Mouse (Mus musculus): Measurements from ENCODE around the gene Hist1h2af.
"Not testable (repeated sequence)": the region's sequence is repeated elsewhere in the genome, so short reads cannot be mapped to it uniquely, and the experiment has no call there.

Gene Hist1h2af

DNA sequence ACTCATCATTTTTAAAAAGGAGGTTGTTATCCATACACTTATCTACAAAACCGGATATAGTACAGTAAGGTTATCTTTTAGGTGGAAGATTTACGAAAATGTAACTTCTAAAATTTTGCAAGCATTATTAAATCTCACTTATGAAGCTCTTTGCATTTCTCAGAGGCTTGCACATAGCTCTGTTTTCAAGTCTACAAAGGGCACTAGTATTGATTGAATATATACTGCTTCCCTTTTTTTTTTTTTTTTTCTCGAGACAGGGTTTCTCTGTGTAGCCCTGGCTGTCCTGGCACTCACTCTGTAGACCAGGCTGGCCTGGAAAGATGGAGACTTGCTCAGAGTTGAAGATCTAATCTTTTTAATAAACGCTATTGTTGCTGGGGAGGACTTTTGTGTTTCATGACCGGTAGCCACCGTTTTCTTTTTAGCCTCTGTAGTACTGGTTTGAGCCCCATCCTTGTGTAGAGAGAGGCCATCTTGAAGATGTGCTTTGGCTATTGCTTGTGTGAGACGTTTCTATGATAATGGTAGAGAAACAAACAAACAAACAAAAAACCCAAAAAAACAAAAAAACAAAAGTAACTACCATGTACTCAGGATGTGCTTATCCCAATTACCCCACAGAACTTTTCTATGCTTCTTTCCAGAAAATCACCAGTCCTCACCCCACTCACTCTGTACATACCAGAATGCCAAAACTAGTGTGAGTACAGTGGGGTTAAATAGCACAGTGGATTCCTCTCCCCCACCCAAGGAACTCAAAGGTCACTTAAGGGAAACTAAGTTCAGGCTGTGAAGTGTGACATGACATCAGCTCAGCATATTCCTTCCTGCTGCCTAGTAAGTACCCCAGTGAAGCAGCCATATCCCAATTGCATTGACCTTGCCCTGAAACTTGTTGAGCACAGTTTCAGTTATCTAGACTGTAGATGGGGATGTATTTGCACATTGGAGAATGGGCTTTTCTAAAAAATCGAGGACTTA is 18.5 kb downstream of the Hist1h2af start:
- in situ Hi-C loops (cut with MseI, MboI): no loop called here

DNA sequence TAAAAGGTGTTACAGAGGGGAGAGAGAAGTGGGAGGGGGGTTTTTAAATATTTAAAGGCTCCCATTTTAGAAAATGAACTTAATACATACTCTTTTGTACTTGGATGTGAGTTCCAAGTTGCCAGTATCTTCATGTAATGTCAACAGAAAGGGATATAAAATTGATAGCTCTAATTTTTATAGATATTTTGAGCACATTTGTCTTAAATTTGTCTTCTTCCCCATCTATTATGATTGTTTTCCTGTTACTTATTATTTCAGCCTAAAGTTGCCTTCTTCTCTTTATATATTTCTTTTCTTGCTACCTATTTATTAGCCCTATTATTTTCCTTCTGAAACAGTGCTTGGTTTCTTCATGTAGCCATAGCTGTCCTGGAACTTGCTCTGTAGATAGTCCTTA is 19.3 kb downstream of the Hist1h2af start, which contains the start of gene Hist1h1d:
Gene Hist1h1d (plus strand): TSS at position 301 of the 400 bp plus-strand sequence.
- in situ Hi-C loops (cut with MseI, MboI): no loop called here

DNA sequence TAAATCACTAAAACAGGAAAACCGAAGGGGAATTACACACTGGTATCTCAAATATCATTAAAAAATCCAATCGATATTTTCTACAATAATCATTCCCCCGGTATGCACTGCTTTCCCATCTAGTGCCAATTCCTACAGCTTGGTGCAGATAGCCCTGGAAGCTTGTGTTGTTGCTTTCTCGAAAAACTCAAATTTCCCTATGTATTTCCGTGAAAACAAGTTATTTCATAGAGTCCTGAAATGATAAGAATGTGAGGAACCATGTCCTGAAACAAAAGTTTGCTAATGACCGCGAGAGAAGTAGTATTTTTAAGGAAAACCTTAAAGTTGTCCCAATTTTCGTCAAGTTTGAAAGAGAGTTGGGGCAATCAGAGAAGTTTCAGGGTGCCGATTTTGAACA is 20.7 kb downstream of the Hist1h2af start:
- in situ Hi-C loops (cut with MseI, MboI): no loop called here

GRCm38 (mm10) chr13:23554925-23555838 is 21.5 kb downstream of the Hist1h2af start:
- in situ Hi-C loops (cut with MseI, MboI): no loop called here

DNA sequence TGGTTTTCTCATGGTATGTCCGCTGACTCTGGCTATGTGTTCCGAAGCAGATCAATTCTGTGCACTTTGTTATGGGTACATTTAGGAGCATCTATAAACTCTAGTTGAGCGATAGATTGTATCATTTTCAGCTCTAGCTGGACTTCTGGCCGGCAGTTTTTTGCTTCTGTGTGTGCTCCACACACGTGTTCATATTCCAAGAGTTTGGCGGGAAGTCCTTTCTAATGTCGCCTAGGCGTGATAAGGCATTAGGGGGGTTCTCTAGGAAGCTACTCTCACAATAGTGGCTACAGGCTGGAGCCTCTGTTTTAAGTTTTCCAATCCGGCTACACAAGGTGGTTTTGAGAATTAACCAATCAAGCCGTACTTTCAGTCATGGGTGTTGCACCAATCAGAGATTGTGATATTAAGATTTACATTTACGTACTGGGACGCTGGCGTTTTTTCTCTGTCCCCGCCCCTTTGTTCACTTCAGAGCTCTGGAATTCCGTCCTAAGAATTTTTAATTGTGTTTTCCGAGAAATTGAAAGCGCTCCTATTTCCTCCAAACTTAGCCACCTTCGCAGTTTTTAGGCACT is 22.2 kb downstream of the Hist1h2af start:
- in situ Hi-C loops (cut with MseI, MboI): no loop called here

GRCm38 (mm10) chr13:23556906-23557305 is 23.2 kb downstream of the Hist1h2af start:
- in situ Hi-C loops (cut with MseI, MboI): no loop called here

GRCm38 (mm10) chr13:23560699-23561098 is 27.0 kb downstream of the Hist1h2af start:
- in situ Hi-C loops (cut with MseI, MboI): not testable (repeated sequence)

GRCm38 (mm10) chr13:23561531-23561882 is 27.8 kb downstream of the Hist1h2af start:
- in situ Hi-C loops (cut with MseI, MboI): not testable (repeated sequence)

DNA sequence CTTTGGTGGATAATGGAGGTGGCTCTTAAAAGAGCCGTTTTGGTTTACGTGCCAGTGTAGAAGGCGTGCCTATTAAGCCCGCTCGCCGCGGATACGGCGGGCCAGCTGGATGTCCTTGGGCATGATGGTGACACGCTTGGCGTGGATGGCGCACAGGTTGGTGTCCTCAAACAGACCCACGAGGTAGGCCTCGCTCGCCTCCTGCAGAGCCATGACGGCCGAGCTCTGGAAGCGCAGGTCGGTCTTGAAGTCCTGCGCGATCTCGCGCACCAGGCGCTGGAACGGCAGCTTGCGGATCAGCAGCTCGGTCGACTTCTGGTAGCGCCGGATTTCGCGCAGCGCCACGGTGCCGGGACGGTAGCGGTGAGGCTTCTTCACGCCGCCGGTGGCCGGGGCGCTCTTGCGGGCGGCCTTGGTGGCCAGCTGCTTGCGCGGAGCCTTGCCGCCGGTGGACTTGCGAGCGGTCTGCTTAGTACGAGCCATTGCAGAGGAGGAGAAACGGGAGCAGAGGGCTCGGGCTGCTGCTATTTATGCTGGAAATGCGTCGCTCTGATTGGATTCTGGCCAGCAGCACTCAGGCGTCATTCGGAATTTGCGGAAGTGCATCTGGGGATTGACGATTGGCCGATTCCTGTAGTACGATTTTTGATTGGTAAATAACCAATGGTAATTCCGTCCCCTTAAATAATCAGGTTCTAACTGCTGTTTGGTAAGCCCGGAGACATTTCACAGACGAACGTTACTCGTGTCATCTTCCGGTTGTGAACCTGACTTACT is 28.4 kb downstream of the Hist1h2af start, which contains the start of gene Hist1h3e:
Gene Hist1h3e (minus strand): TSS at position 487 of the 777 bp plus-strand sequence.
- in situ Hi-C loops (cut with MseI, MboI): not testable (repeated sequence)

DNA sequence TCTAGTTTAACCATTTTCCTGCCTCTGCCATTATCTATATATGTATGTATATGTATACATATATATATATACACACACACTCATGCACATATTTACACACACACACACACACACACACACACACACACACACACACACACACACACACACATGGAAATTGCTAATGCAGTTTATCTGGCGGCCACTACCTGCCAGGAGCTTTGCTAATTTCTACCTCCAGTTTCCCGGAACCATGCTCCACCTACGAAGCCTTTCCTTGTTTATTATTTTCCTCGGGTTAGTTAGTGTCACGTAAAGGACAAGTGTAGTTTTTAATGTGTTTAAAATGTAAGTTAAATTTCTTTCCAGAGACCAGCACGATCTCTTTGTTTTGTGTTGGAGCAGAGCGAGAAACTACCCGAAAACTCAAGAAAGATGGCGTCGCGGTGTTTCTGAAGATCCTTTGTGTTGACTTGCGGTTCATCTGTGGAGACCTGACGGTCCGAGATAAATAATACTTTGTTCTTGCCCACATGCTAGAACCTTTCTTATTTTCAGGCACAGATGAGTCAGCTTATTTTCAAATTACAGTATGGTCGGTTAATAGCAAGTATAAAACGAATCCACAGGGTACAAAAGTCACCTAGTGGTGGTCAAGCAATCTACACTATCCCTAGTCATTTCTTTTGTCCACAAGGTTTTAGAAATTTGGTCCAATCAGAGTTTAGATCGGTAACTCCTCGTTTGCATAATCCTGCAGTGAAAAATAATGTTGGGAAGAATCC is 29.2 kb downstream of the Hist1h2af start:
- in situ Hi-C loops (cut with MseI, MboI): no loop called here

DNA sequence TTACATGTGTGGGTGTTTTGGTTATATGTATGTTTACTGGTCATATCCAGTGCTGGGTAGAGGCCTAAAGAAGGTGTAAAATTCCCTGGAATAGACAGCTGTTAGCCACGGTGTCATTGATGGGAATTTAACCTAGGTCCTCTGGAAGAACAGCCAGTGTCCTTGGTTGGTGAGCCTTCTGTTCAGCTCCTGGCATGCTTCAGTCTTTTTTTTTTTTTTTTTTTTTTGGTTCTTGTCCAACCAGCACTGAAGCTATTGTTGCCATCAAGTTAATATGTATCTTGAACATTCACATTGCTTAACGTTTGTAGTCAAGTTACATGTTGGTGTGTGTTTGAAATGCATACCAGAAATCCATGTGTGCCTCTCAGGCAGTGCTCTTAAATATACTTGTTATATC is 30.8 kb downstream of the Hist1h2af start:
- in situ Hi-C loops (cut with MseI, MboI): no loop called here

GRCm38 (mm10) chr13:23570261-23571021 is 36.7 kb downstream of the Hist1h2af start:
- in situ Hi-C loops (cut with MseI, MboI): not testable (repeated sequence)

GRCm38 (mm10) chr13:23571022-23571503 is 37.4 kb downstream of the Hist1h2af start, which contains the start of the genes Hist1h2ae and Hist1h2bg:
Gene Hist1h2ae, minus strand, starts transcription at chr13:23571220.
Gene Hist1h2bg, plus strand, starts transcription at chr13:23571396.
- in situ Hi-C loops (cut with MseI, MboI): no loop called here

DNA sequence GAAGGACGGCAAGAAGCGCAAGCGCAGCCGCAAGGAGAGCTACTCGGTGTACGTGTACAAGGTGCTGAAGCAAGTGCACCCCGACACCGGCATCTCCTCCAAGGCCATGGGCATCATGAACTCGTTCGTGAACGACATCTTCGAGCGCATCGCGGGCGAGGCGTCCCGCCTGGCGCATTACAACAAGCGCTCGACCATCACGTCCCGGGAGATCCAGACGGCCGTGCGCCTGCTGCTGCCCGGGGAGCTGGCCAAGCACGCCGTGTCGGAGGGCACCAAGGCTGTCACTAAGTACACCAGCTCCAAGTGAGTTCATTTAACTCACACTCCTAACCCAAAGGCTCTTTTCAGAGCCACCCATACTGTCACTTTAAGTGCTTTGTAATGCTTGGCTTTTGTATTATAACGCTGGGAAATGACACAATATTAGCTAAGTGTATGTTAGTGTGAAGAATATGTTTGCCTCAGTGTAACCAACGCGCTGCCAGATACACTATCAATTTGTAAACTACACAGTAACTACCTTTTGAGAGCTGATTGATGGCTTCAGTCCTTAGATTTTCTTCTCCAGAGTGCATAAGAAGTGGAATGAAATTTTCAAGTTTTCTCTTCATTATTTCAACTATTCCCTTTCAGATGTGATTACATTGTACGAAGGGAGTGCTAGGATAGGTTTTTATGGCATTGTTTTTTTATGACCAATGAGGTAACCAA is 38.0 kb downstream of the Hist1h2af start:
- in situ Hi-C loops (cut with MseI, MboI): not testable (repeated sequence)

DNA sequence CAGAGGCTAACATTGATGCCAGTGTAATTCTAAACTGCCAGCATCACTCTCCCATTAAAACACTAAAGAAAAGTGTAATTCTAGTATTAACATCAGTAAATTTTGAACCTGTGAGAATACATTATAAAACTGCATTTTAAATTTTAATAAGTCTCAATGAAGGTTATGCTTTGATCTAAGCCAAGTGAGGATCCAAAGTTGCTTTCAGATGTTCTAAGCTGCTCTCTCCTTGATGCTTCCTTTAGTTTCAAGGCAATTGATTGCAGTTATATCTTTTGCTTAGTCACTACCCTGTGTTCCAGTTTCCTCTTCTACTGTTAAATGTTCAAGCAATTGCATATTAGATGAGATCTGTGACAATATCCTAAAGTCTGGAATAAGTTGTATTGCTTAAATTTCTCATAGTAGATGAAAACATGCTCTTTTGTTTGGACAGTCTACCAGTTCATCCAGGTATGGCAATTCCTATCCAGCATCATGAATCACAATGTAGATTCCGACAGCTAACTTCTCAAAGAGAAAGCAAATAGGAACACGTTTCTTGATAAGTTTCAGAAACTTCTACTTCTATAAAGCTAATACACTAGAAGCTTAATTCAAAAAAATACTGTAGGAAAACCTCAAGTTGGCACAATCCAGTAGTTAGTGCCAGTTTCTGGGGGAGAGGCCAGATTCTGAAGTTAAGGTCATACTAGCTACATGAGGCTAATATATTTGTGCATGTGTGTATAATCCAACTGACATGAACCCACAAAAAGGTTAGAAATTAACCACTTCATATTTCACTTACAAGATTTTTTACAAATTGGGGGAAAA is 38.7 kb downstream of the Hist1h2af start:
- in situ Hi-C loops (cut with MseI, MboI): no loop called here

DNA sequence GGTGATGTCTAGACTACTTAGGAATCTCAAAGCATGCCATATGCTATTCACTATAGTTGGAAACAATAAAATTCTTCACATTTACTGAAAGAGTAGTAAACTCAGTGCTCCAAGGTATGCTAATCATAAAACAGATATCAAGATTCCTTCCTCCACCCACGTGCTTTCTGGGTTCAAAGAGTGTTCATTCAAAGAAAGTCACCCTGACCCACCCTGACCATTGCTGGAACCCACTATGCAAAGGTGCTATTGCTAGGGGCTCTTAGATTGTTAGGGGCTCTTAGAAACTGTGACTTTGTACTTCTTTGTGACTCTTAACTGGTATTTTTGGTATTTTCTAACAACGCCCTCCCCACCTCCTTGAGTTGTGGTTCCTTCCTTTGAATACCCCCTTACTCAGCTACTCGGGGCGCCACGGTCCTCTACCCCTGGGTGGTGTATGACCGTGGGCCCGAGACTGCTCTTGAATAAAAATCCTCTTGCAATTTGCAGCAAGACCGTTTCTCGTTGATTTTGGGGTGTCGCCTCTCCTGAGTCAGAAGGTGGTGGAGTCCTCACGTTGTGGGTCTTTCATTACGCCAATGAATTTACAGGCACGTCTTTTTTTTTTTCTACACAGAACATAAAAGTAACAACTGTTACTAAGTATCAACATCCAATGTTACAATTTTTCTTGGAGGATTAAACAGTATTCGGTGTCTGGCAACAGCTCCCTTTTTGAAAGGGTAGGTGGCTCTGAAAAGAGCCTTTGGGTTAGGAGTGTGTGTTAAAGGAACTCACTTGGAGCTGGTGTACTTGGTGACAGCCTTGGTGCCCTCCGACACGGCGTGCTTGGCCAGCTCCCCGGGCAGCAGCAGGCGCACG is 39.6 kb downstream of the Hist1h2af start:
- in situ Hi-C loops (cut with MseI, MboI): not testable (repeated sequence)
